Mouse (Mus musculus): ENCODE data around the gene Gls2. TPM values are rescaled to one million over a fixed set of nuclear protein-coding genes. Genes with fewer than 3 reads are reported as not detected.

The Gls2 gene
- polyA plus RNA-seq, 1 experiment from 2014 or later: 1.3 TPM

GRCm38 (mm10) chr10:128221533-128222286 lies 27.5 kb downstream of the Gls2 start:
- Histone ChIP-seq H3K36me3 (replicated peaks) (no peaks in the 10 kb centered on the region), H3K4me3 (replicated peaks) (no peak overlapping the region), H3K4me2 (no peak overlapping the region), H3K9ac (no peak overlapping the region), H3K27me3 (peaks cover 6% of the 10 kb centered on the region), H3K4me1 (peaks cover 16% of the 10 kb centered on the region), H3K9me3 (no peaks in the 10 kb centered on the region), H3K27ac (no peak overlapping the region)
- WGBS: 75% methylated on average over 16 of the region's 16 CpGs
- no peak for ATAC-seq (ENCODE audit: low FRiP score)

- WGBS: 36% methylated on average over 5 of the region's 5 CpGs
- no peak overlapping the region for H3K4me2 ChIP-seq
- H3K27ac ChIP-seq: 0 out of 2 replicates have a peak overlapping the region, but pooled peaks have one; percentile 0
- no peak for ATAC-seq (ENCODE audit: low FRiP score)
- H3K9me3 ChIP-seq: no peaks in the 10 kb centered on the region
- H3K36me3 ChIP-seq (replicated peaks): no peaks in the 10 kb centered on the region
- H3K27me3 ChIP-seq: peaks cover 6% of the 10 kb centered on the region
- H3K4me3 ChIP-seq (replicated peaks): no peak overlapping the region
- H3K4me1 ChIP-seq: peaks cover 16% of the 10 kb centered on the region
- no peak overlapping the region for H3K9ac ChIP-seq
Measured at GRCm38 (mm10) chr10:128225064-128225463, 30.8 kb downstream of the Gls2 start.

GRCm38 (mm10) chr10:128225538-128225937 lies 31.3 kb downstream of the Gls2 start, which contains the start of gene Mip:
Mip (plus strand) TSS chr10:128225838.
- H3K9ac ChIP-seq: no peak within 1 kb of the TSS; the same call in 1 of the 2 replicates
- H3K9me3 ChIP-seq: no peaks in the 10 kb centered on the region
- peaks cover 6% of the 10 kb centered on the region for H3K27me3 ChIP-seq
- H3K4me1 ChIP-seq: peaks cover 16% of the 10 kb centered on the region
- ATAC-seq (ENCODE audit: low FRiP score): no peak
- 0 out of 2 replicates have a peak within 1 kb of the TSS, but pooled peaks have one; percentile 0 for H3K27ac ChIP-seq
- no peak within 1 kb of the TSS for H3K4me3 ChIP-seq (replicated peaks)
- no peak within 1 kb of the TSS for H3K4me2 ChIP-seq
- no peaks in the 10 kb centered on the region for H3K36me3 ChIP-seq (replicated peaks)
- 27% methylated on average over 4 of the region's 4 CpGs for WGBS

- WGBS: 87% methylated on average over 9 of the region's 9 CpGs
- no peak overlapping the region for H3K27ac ChIP-seq
- no peaks in the 10 kb centered on the region for H3K36me3 ChIP-seq (replicated peaks)
- H3K4me3 ChIP-seq (replicated peaks): no peak overlapping the region
- peaks cover 27% of the 10 kb centered on the region for H3K4me1 ChIP-seq
- peaks cover 6% of the 10 kb centered on the region for H3K27me3 ChIP-seq
- no peak for ATAC-seq (ENCODE audit: low FRiP score)
- H3K4me2 ChIP-seq: no peak overlapping the region
- H3K9me3 ChIP-seq: no peaks in the 10 kb centered on the region
- no peak overlapping the region for H3K9ac ChIP-seq
Measured at GRCm38 (mm10) chr10:128227592-128227991, 33.3 kb downstream of the Gls2 start.

GRCm38 (mm10) chr10:128228009-128228408 lies 33.8 kb downstream of the Gls2 start:
- H3K4me2 ChIP-seq: no peak overlapping the region
- no peaks in the 10 kb centered on the region for H3K9me3 ChIP-seq
- no peaks in the 10 kb centered on the region for H3K36me3 ChIP-seq (replicated peaks)
- peaks cover 31% of the 10 kb centered on the region for H3K4me1 ChIP-seq
- H3K27ac ChIP-seq: no peak overlapping the region
- WGBS: 93% methylated on average over 8 of the region's 8 CpGs
- no peak for ATAC-seq (ENCODE audit: low FRiP score)
- H3K9ac ChIP-seq: no peak overlapping the region
- H3K27me3 ChIP-seq: peaks cover 6% of the 10 kb centered on the region
- H3K4me3 ChIP-seq (replicated peaks): no peak overlapping the region

DNA sequence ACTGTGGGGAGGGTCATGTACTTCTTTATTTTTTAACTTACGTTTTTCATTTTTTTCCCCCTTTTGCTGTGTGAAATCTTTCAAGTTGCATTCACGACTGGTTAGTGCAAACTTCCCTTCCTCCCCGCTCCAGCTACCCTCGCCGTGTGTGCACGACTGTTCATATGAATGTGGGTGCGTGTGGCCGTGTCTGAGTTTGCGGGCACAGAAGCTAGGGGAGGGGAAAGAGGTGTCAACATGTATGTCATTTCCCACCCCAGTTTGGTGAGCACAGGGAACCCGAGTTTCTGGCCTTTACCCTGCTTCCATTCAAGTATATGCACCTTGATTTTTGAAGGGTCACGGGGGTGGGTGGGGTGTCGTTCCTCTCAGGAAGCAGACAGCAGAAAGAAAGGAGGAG lies 36.3 kb downstream of the Gls2 start:
- 85% methylated on average over 12 of the region's 12 CpGs for WGBS
- Histone ChIP-seq H3K4me1 (peaks cover 22% of the 10 kb centered on the region), H3K4me2 (no peak overlapping the region; the same call in 1 of the 2 replicates), H3K27ac (0 out of 2 replicates have a peak overlapping the region, but pooled peaks have one; percentile 8), H3K9me3 (no peaks in the 10 kb centered on the region), H3K36me3 (replicated peaks) (0 out of 2 replicates have a peak, but pooled peaks cover 2% of the 10 kb centered on the region), H3K9ac (no peak overlapping the region), H3K4me3 (replicated peaks) (no peak overlapping the region), H3K27me3 (peaks cover 2% of the 10 kb centered on the region)
- ATAC-seq (ENCODE audit: low FRiP score): no peak

- H3K4me3 ChIP-seq (replicated peaks): peak overlapping the region; percentile 81
- H3K27ac ChIP-seq: peak overlapping the region; percentile 96
- 22% methylated on average over 5 of the region's 5 CpGs for WGBS
Measured at GRCm38 (mm10) chr10:128231146-128231545, 36.9 kb downstream of the Gls2 start.

GRCm38 (mm10) chr10:128231697-128232419 lies 37.6 kb downstream of the Gls2 start, which contains the start of gene Timeless:
Timeless (plus strand) TSS chr10:128232065.
- ATAC-seq (ENCODE audit: low FRiP score): peak; percentile 93
- no peaks in the 10 kb centered on the region for H3K9me3 ChIP-seq
- 0 out of 2 replicates have a peak, but pooled peaks cover 2% of the 10 kb centered on the region for H3K36me3 ChIP-seq (replicated peaks)
- peak within 1 kb of the TSS; percentile 96 for H3K27ac ChIP-seq
- WGBS: under 1% methylated on average over 54 of the region's 58 CpGs
- H3K27me3 ChIP-seq: no peaks in the 10 kb centered on the region
- H3K9ac ChIP-seq: peak within 1 kb of the TSS; percentile 82
- H3K4me2 ChIP-seq: peak within 1 kb of the TSS; percentile 66
- peaks cover 24% of the 10 kb centered on the region for H3K4me1 ChIP-seq
- H3K4me3 ChIP-seq (replicated peaks): peak within 1 kb of the TSS; percentile 81

More at GRCm38 (mm10) chr10:128231146-128231545, 36.9 kb downstream of the Gls2 start:
- peaks cover under 1% of the 10 kb centered on the region for H3K27me3 ChIP-seq
- H3K4me1 ChIP-seq: peaks cover 21% of the 10 kb centered on the region
- H3K9ac ChIP-seq: peak overlapping the region; percentile 82
- no peaks in the 10 kb centered on the region for H3K9me3 ChIP-seq
- 0 out of 2 replicates have a peak, but pooled peaks cover 2% of the 10 kb centered on the region for H3K36me3 ChIP-seq (replicated peaks)
- H3K4me2 ChIP-seq: peak overlapping the region; percentile 66
- ATAC-seq (ENCODE audit: low FRiP score): no peak

GRCm38 (mm10) chr10:128232420-128232985 lies 38.2 kb downstream of the Gls2 start:
- peak; percentile 39 for ATAC-seq (ENCODE audit: low FRiP score)

GRCm38 (mm10) chr10:128236321-128236720 lies 42.1 kb downstream of the Gls2 start:
- peaks cover 25% of the 10 kb centered on the region for H3K36me3 ChIP-seq (replicated peaks)
- no peak for ATAC-seq (ENCODE audit: low FRiP score)
- no peaks in the 10 kb centered on the region for H3K9me3 ChIP-seq
- no peaks in the 10 kb centered on the region for H3K27me3 ChIP-seq
- no peak overlapping the region for H3K4me2 ChIP-seq
- peaks cover 17% of the 10 kb centered on the region; the same call in 1 of the 2 replicates for H3K4me1 ChIP-seq
- no peak overlapping the region for H3K4me3 ChIP-seq (replicated peaks)
- 34% methylated on average over 4 of the region's 4 CpGs for WGBS
- peak overlapping the region; percentile 65 for H3K27ac ChIP-seq
- no peak overlapping the region for H3K9ac ChIP-seq

More at GRCm38 (mm10) chr10:128232420-128232985, 38.2 kb downstream of the Gls2 start:
- H3K9ac ChIP-seq: peak overlapping the region; percentile 82
- peaks cover 24% of the 10 kb centered on the region for H3K4me1 ChIP-seq
- peak overlapping the region; percentile 66 for H3K4me2 ChIP-seq
- WGBS: under 1% methylated on average over 14 of the region's 14 CpGs
- H3K27ac ChIP-seq: peak overlapping the region; percentile 96
- H3K9me3 ChIP-seq: no peaks in the 10 kb centered on the region
- no peaks in the 10 kb centered on the region for H3K27me3 ChIP-seq
- peak overlapping the region; percentile 81 for H3K4me3 ChIP-seq (replicated peaks)
- 0 out of 2 replicates have a peak, but pooled peaks cover 2% of the 10 kb centered on the region for H3K36me3 ChIP-seq (replicated peaks)

- 79% methylated on average over 15 of the region's 15 CpGs for WGBS
- peaks cover 9% of the 10 kb centered on the region; the same call in 1 of the 2 replicates for H3K4me1 ChIP-seq
- no peak overlapping the region for H3K4me3 ChIP-seq (replicated peaks)
- no peak for ATAC-seq (ENCODE audit: low FRiP score)
- no peak overlapping the region for H3K4me2 ChIP-seq
- H3K36me3 ChIP-seq (replicated peaks): peaks cover 41% of the 10 kb centered on the region
- no peaks in the 10 kb centered on the region for H3K27me3 ChIP-seq
- H3K9ac ChIP-seq: no peak overlapping the region
- no peak overlapping the region for H3K27ac ChIP-seq
- no peaks in the 10 kb centered on the region for H3K9me3 ChIP-seq
Measured at GRCm38 (mm10) chr10:128237807-128238480, 43.7 kb downstream of the Gls2 start.
